Mouse (Mus musculus): ENCODE data around the gene Lpar6. TPM values are rescaled to one million over a fixed set of nuclear protein-coding genes. Genes with fewer than 3 reads are reported as not detected.

Lpar6 gene
- total RNA-seq (2023): 10 to 100 TPM; 15.9 to 21.9 TPM

DNA sequence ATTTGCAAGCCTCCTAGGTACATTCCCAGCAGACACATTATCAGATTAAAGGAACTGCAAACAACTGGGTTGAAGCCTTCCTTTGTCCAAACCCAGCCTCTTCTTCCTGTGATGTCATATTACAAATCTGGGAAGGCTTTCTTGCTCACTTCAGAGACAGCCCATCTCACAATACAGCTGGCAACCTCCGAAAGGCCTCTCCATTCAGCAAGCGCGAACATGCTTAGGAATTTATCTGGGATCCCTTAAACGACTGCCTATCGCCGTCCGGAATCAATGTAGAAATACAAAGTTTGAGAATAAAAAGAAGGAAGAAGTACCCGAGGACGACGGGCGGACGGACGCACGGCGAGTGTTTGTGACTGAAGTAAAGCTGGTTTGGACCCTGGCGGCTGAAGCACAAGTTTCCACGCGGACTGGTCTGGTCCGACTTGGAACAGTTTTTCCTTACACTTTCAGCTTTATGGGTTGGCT, at the start of gene Lpar6:
Gene Lpar6, plus strand, starts transcription at position 48 of the 474 bp plus-strand sequence.

Other genes with a start within 250 kb of the Lpar6 start
- 1 to 10 TPM in 1 of 2 experiments, under 1 TPM in 1; 0.67 to 1.4 TPM for gene Cysltr2, start 188.8 kb upstream of the Lpar6 start, total RNA-seq (2023)
- 10 to 100 TPM; 30.1 to 35.1 TPM for gene Rcbtb2, start 114.9 kb upstream of the Lpar6 start, total RNA-seq (2023)
- 10 to 100 TPM; 58.1 to 58.8 TPM for gene Rb1, start 87.9 kb downstream of the Lpar6 start, total RNA-seq (2023)
- 1,000 to 10,000 TPM; 1,089 to 1,123 TPM for gene Itm2b, start 147.4 kb downstream of the Lpar6 start, total RNA-seq (2023)

Measured in neutrophil, adult 59 days (primary cell).